Mouse (Mus musculus) cerebellum, adult 2 months (tissue): ENCODE measurements at regions not wholly inside any gene's neighbourhood (a gene's known extent, or its start where the extent isn't known, plus 50 kb on each side); places are given as distances from the start of the nearest gene placed in this dataset.
A peak's percentile ranks its signal among the peaks of the same experiment; 100 is the strongest.

Source experiments
- DNase-seq, 2 experiments: peaks; one replicate each; pipeline ENCODE4 v3.0.0; 2021
- H3K27ac ChIP-seq: fragments of 200-500 bp; 2 replicates; pipeline ENCODE4 v1.5.1; 2012; ENCODE audit warnings: low read length, control low read depth, inconsistent platforms; ENCODE audit not compliant: insufficient read depth
- H3K27me3 ChIP-seq: fragments of 200-500 bp; 2 replicates; pipeline ENCODE4 v1.6.1; 2012; ENCODE audit warnings: inconsistent platforms, mild to moderate bottlenecking, low read length, moderate library complexity; ENCODE audit not compliant: control insufficient read depth, insufficient read depth
- H3K4me1 ChIP-seq: fragments of 200-500 bp; 2 replicates; pipeline ENCODE4 v1.6.1; 2011; ENCODE audit warnings: low read length; ENCODE audit not compliant: control insufficient read depth, insufficient read depth
- H3K4me3 ChIP-seq: fragments of 200-500 bp; replicated peaks from 2 replicates; pipeline ENCODE3; 2011; ENCODE audit warnings: mild to moderate bottlenecking, low read depth, low read length, control low read depth; ENCODE audit not compliant: insufficient read depth
- CTCF ChIP-seq: fragments of 200-500 bp; IDR thresholded peaks from 2 replicates; pipeline ENCODE4 v1.5.1; 2011; ENCODE audit warnings: low read depth, mild to moderate bottlenecking, control low read depth, low read length, moderate library complexity, borderline replicate concordance; ENCODE audit not compliant: insufficient read depth
- POLR2A ChIP-seq: fragments of 200-500 bp; IDR thresholded peaks from 2 replicates; pipeline ENCODE4 v1.6.1; 2011; ENCODE audit warnings: low read length, control low read depth, borderline replicate concordance; ENCODE audit not compliant: insufficient read depth
- WGBS: fragments of 180-500 bp; shearing (Covaris S2); methylation state at CpG from one replicate; pipeline ENCODE4 v1.1.7; 2018; 5-methylcytosine and 5-hydroxymethylcytosine counted together

GRCm38 (mm10) chr10:124320191-124321110, 1056.7 kb downstream of the Fam19a2 start:
- Histone ChIP-seq H3K4me3 (no peak overlapping the region), H3K27me3 (no peaks in the 10 kb centered on the region), H3K4me1 (no peaks in the 10 kb centered on the region), H3K27ac (no peak overlapping the region)
- DNase-seq, result no peak
- TF ChIP-seq POLR2A (no peak), CTCF (no peak)
- 56% methylated on average over 8 of the region's 8 CpGs for WGBS

GRCm38 (mm10) chr10:124332491-124332890, 1056.8 kb downstream of the Slc16a7 start:
- Histone ChIP-seq H3K4me1 (no peaks in the 10 kb centered on the region), H3K4me3 (no peak overlapping the region), H3K27ac (no peak overlapping the region), H3K27me3 (no peaks in the 10 kb centered on the region)
- DNase-seq, result no peak
- 81% methylated on average over 1 of the region's 1 CpGs for WGBS
- no peak for TF ChIP-seq POLR2A
- TF ChIP-seq CTCF, result no peak

- H3K27ac ChIP-seq, result no peak overlapping the region
- no peak for TF ChIP-seq POLR2A
- TF ChIP-seq CTCF, result no peak
- DNase-seq, result no peak
- no peaks in the 10 kb centered on the region for H3K4me1 ChIP-seq
- no peak overlapping the region for H3K4me3 ChIP-seq
- WGBS, result 87% methylated on average over 3 of the region's 3 CpGs
- H3K27me3 ChIP-seq, result no peaks in the 10 kb centered on the region
Measured at GRCm38 (mm10) chr10:124338923-124339322, 1050.3 kb downstream of the Slc16a7 start.

GRCm38 (mm10) chr10:124349300-124349699, 1040.0 kb downstream of the Slc16a7 start:
- Histone ChIP-seq H3K27ac (no peak overlapping the region), H3K4me3 (no peak overlapping the region), H3K4me1 (no peaks in the 10 kb centered on the region), H3K27me3 (no peaks in the 10 kb centered on the region)
- peak in 1 of 2 experiments; percentile 21 for DNase-seq
- no peak for TF ChIP-seq POLR2A
- WGBS, result 6% methylated on average over 2 of the region's 2 CpGs

GRCm38 (mm10) chr10:124362795-124363194, 1026.5 kb downstream of the Slc16a7 start:
- no peak for DNase-seq
- Histone ChIP-seq H3K4me1 (no peaks in the 10 kb centered on the region), H3K27me3 (no peaks in the 10 kb centered on the region), H3K4me3 (no peak overlapping the region), H3K27ac (no peak overlapping the region)
- TF ChIP-seq POLR2A, result no peak
- no peak for TF ChIP-seq CTCF

GRCm38 (mm10) chr10:124370994-124371393, 1018.3 kb downstream of the Slc16a7 start:
- 87% methylated on average over 2 of the region's 2 CpGs for WGBS
- no peak for DNase-seq

GRCm38 (mm10) chr10:124402647-124403046, 986.6 kb downstream of the Slc16a7 start:
- DNase-seq, result no peak
- WGBS, result 71% methylated on average over 2 of the region's 2 CpGs
- H3K4me1 ChIP-seq, result no peaks in the 10 kb centered on the region
- no peak overlapping the region for H3K4me3 ChIP-seq
- TF ChIP-seq POLR2A (no peak), CTCF (no peak)
- H3K27ac ChIP-seq, result no peak overlapping the region
- H3K27me3 ChIP-seq, result no peaks in the 10 kb centered on the region

More at GRCm38 (mm10) chr10:124370994-124371393, 1018.3 kb downstream of the Slc16a7 start:
- Histone ChIP-seq H3K27me3 (no peaks in the 10 kb centered on the region), H3K27ac (no peak overlapping the region), H3K4me1 (no peaks in the 10 kb centered on the region), H3K4me3 (no peak overlapping the region)
- no peak for TF ChIP-seq CTCF
- no peak for TF ChIP-seq POLR2A

GRCm38 (mm10) chr10:124409633-124410032, 979.6 kb downstream of the Slc16a7 start:
- Histone ChIP-seq H3K4me1 (no peaks in the 10 kb centered on the region), H3K27me3 (no peaks in the 10 kb centered on the region), H3K4me3 (no peak overlapping the region), H3K27ac (no peak overlapping the region)
- TF ChIP-seq POLR2A, result no peak
- no peak for TF ChIP-seq CTCF
- DNase-seq, result peak in 1 of 2 experiments; percentile 46
- 7% methylated on average over 2 of the region's 2 CpGs for whole genome bisulfite sequencing
